Mouse (Mus musculus): ENCODE results near the gene Retreg1.

The Retreg1 gene

GRCm38 (mm10) chr15:25843086-25843991 lies at the start of gene Retreg1:
Retreg1 (plus strand) TSS chr15:25843180.
- TF ChIP-seq NANOG (IDR thresholded peaks at IDR 0.05; ENCODE audit: borderline replicate concordance, low read length) (no peak), CTCF (conservative IDR thresholded peaks at IDR 0.05; ENCODE audit: low read length) (no peak), POU5F1 (IDR thresholded peaks at IDR 0.05; ENCODE audit: borderline replicate concordance, low read length) (no peak)
- Histone ChIP-seq H3K4me3 (replicated peaks; ENCODE audit: low read length) (peak within 1 kb of the TSS; percentile 90), H3K27me3 (ENCODE audit: insufficient read depth, low read length) (peaks cover 37% of the 10 kb centered on the region), H3K36me3 (ENCODE audit: insufficient read depth, low read length) (no peaks in the 10 kb centered on the region), H3K4me1 (replicated peaks; ENCODE audit: low read depth, low read length) (peaks cover 36% of the 10 kb centered on the region), H3K9me3 (ENCODE audit: low read length) (no peaks in the 10 kb centered on the region)

GRCm38 (mm10) chr15:25794123-25794522 lies 48.9 kb upstream of the Retreg1 start:
- peaks cover 96% of the 10 kb centered on the region for H3K36me3 ChIP-seq (ENCODE audit: insufficient read depth, low read length)
- H3K27me3 ChIP-seq (ENCODE audit: insufficient read depth, low read length), result no peaks in the 10 kb centered on the region
- no peak for TF ChIP-seq NANOG (IDR thresholded peaks at IDR 0.05; ENCODE audit: borderline replicate concordance, low read length)
- no peak for TF ChIP-seq CTCF (conservative IDR thresholded peaks at IDR 0.05; ENCODE audit: low read length)
- no peaks in the 10 kb centered on the region for H3K9me3 ChIP-seq (ENCODE audit: low read length)
- no peak overlapping the region for H3K4me3 ChIP-seq (replicated peaks; ENCODE audit: low read length)
- peaks cover 51% of the 10 kb centered on the region for H3K4me1 ChIP-seq (replicated peaks; ENCODE audit: low read depth, low read length)

GRCm38 (mm10) chr15:25795496-25795895 lies 47.5 kb upstream of the Retreg1 start:
- H3K36me3 ChIP-seq (ENCODE audit: insufficient read depth, low read length), result peaks cover 95% of the 10 kb centered on the region
- TF ChIP-seq CTCF (conservative IDR thresholded peaks at IDR 0.05; ENCODE audit: low read length) (no peak), NANOG (IDR thresholded peaks at IDR 0.05; ENCODE audit: borderline replicate concordance, low read length) (no peak), POU5F1 (IDR thresholded peaks at IDR 0.05; ENCODE audit: borderline replicate concordance, low read length) (no peak)
- H3K9me3 ChIP-seq (ENCODE audit: low read length), result no peaks in the 10 kb centered on the region
- H3K4me1 ChIP-seq (replicated peaks; ENCODE audit: low read depth, low read length), result peaks cover 38% of the 10 kb centered on the region
- H3K27me3 ChIP-seq (ENCODE audit: insufficient read depth, low read length), result no peaks in the 10 kb centered on the region
- H3K4me3 ChIP-seq (replicated peaks; ENCODE audit: low read length), result no peak overlapping the region

- Histone ChIP-seq H3K4me1 (replicated peaks; ENCODE audit: low read depth, low read length) (peaks cover 36% of the 10 kb centered on the region), H3K4me3 (replicated peaks; ENCODE audit: low read length) (no peak overlapping the region), H3K27me3 (ENCODE audit: insufficient read depth, low read length) (no peaks in the 10 kb centered on the region), H3K9me3 (ENCODE audit: low read length) (no peaks in the 10 kb centered on the region), H3K36me3 (ENCODE audit: insufficient read depth, low read length) (peaks cover 96% of the 10 kb centered on the region)
- TF ChIP-seq POU5F1 (IDR thresholded peaks at IDR 0.05; ENCODE audit: borderline replicate concordance, low read length) (no peak), CTCF (conservative IDR thresholded peaks at IDR 0.05; ENCODE audit: low read length) (peak; percentile 97), NANOG (IDR thresholded peaks at IDR 0.05; ENCODE audit: borderline replicate concordance, low read length) (no peak)
Measured at GRCm38 (mm10) chr15:25796353-25796752, 46.6 kb upstream of the Retreg1 start.

GRCm38 (mm10) chr15:25797179-25797578 lies 45.8 kb upstream of the Retreg1 start:
- H3K4me3 ChIP-seq (replicated peaks; ENCODE audit: low read length), result no peak overlapping the region
- no peak for TF ChIP-seq NANOG (IDR thresholded peaks at IDR 0.05; ENCODE audit: borderline replicate concordance, low read length)

GRCm38 (mm10) chr15:25797888-25798287 lies 45.1 kb upstream of the Retreg1 start:
- no peaks in the 10 kb centered on the region for H3K27me3 ChIP-seq (ENCODE audit: insufficient read depth, low read length)
- TF ChIP-seq NANOG (IDR thresholded peaks at IDR 0.05; ENCODE audit: borderline replicate concordance, low read length) (no peak), POU5F1 (IDR thresholded peaks at IDR 0.05; ENCODE audit: borderline replicate concordance, low read length) (no peak), CTCF (conservative IDR thresholded peaks at IDR 0.05; ENCODE audit: low read length) (no peak)
- H3K4me1 ChIP-seq (replicated peaks; ENCODE audit: low read depth, low read length), result peaks cover 28% of the 10 kb centered on the region
- no peaks in the 10 kb centered on the region for H3K9me3 ChIP-seq (ENCODE audit: low read length)
- peaks cover 97% of the 10 kb centered on the region for H3K36me3 ChIP-seq (ENCODE audit: insufficient read depth, low read length)
- no peak overlapping the region for H3K4me3 ChIP-seq (replicated peaks; ENCODE audit: low read length)

More at GRCm38 (mm10) chr15:25797179-25797578, 45.8 kb upstream of the Retreg1 start:
- Histone ChIP-seq H3K9me3 (ENCODE audit: low read length) (no peaks in the 10 kb centered on the region), H3K4me1 (replicated peaks; ENCODE audit: low read depth, low read length) (peaks cover 29% of the 10 kb centered on the region), H3K27me3 (ENCODE audit: insufficient read depth, low read length) (no peaks in the 10 kb centered on the region), H3K36me3 (ENCODE audit: insufficient read depth, low read length) (peaks cover 96% of the 10 kb centered on the region)

- peaks cover 99% of the 10 kb centered on the region for H3K36me3 ChIP-seq (ENCODE audit: insufficient read depth, low read length)
- no peaks in the 10 kb centered on the region for H3K27me3 ChIP-seq (ENCODE audit: insufficient read depth, low read length)
- TF ChIP-seq POU5F1 (IDR thresholded peaks at IDR 0.05; ENCODE audit: borderline replicate concordance, low read length) (no peak), NANOG (IDR thresholded peaks at IDR 0.05; ENCODE audit: borderline replicate concordance, low read length) (no peak), CTCF (conservative IDR thresholded peaks at IDR 0.05; ENCODE audit: low read length) (no peak)
- H3K4me1 ChIP-seq (replicated peaks; ENCODE audit: low read depth, low read length), result peaks cover 42% of the 10 kb centered on the region
- H3K9me3 ChIP-seq (ENCODE audit: low read length), result no peaks in the 10 kb centered on the region
- H3K4me3 ChIP-seq (replicated peaks; ENCODE audit: low read length), result no peak overlapping the region
Measured at GRCm38 (mm10) chr15:25801726-25802125, 41.3 kb upstream of the Retreg1 start.

- Histone ChIP-seq H3K27me3 (ENCODE audit: insufficient read depth, low read length) (no peaks in the 10 kb centered on the region), H3K4me1 (replicated peaks; ENCODE audit: low read depth, low read length) (peaks cover 47% of the 10 kb centered on the region), H3K9me3 (ENCODE audit: low read length) (no peaks in the 10 kb centered on the region), H3K4me3 (replicated peaks; ENCODE audit: low read length) (no peak overlapping the region), H3K36me3 (ENCODE audit: insufficient read depth, low read length) (peaks cover 99% of the 10 kb centered on the region)
- no peak for TF ChIP-seq NANOG (IDR thresholded peaks at IDR 0.05; ENCODE audit: borderline replicate concordance, low read length)
- TF ChIP-seq CTCF (conservative IDR thresholded peaks at IDR 0.05; ENCODE audit: low read length), result no peak
- TF ChIP-seq POU5F1 (IDR thresholded peaks at IDR 0.05; ENCODE audit: borderline replicate concordance, low read length), result no peak
Measured at GRCm38 (mm10) chr15:25802194-25802593, 40.8 kb upstream of the Retreg1 start.

Data from E14TG2a.4 (cell line).